Mouse (Mus musculus) liver, adult 2 months (tissue): ENCODE data around the gene Mgat5b.

Experiments
- CTCF ChIP-seq: fragments of 200-500 bp; IDR thresholded peaks from 2 replicates; pipeline ENCODE4 v1.5.1; 2011; ENCODE audit warnings: low read depth, low read length, control low read depth
- POLR2A ChIP-seq: fragments of 200-500 bp; IDR thresholded peaks from 2 replicates; pipeline ENCODE4 v1.6.1; 2011; ENCODE audit warnings: low read length, control low read depth; ENCODE audit not compliant: insufficient read depth; ENCODE audit errors: extremely low read depth

GRCm38 (mm10) chr11:117029569-117029955 lies 110.9 kb downstream of the Mgat5b start:
- TF ChIP-seq CTCF (no peak), POLR2A (no peak)
